In genomic region chr12:117252426-117252779, GRCm38 (mm10) we compare ENCODE assay signal across 22 mouse cellular contexts.
DNase-seq lines count a peak whose midpoint lies in the region; ATAC-seq and TF ChIP-seq lines count a peak whose summit lies in the region.
"Had no signal": no experiment of that assay in that cellular context is flagged by ENCODE, and none has a peak within 500 bp of the region (broad histone marks: within the 10 kb centered on the region; RNA-seq: fewer than 3 reads in every experiment).

No protein-coding gene starts in this region.

- 0 out of 2 replicates have a peak overlapping the region, but pooled peaks have one; percentile 49 for H3K27ac ChIP-seq in forebrain, embryonic 13.5 days
- H3K27ac ChIP-seq in forebrain, postnatal 0 days (ENCODE audit: low read depth, low read length): no peak overlapping the region
- peak overlapping the region; percentile 80; the same call in 1 of the 2 replicates for H3K27ac ChIP-seq in midbrain, embryonic 11.5 days (ENCODE audit: low read depth, low read length)
- no peak overlapping the region for H3K27ac ChIP-seq in midbrain, postnatal 0 days (ENCODE audit: low read depth, low read length)
- no peak overlapping the region; the same call in 1 of the 2 replicates for H3K27ac ChIP-seq in liver, embryonic 16.5 days (ENCODE audit: low read length)
- H3K27ac ChIP-seq: embryonic facial prominence, embryonic 15.5 days; gastrocnemius, adult 2 months; heart, embryonic 13.5 days; lung, embryonic 15.5 days; macrophage; neural tube, embryonic 15.5 days had no signal

- H3K9me3 ChIP-seq in forebrain, embryonic 13.5 days (replicated peaks): no peaks in the 10 kb centered on the region
- no peaks in the 10 kb centered on the region for H3K9me3 ChIP-seq in forebrain, postnatal 0 days (ENCODE audit: low read length)
- no peaks in the 10 kb centered on the region for H3K9me3 ChIP-seq in midbrain, embryonic 11.5 days (ENCODE audit: control insufficient read depth, low read length)
- H3K9me3 ChIP-seq in midbrain, postnatal 0 days (ENCODE audit: low read length): no peaks in the 10 kb centered on the region
- no peaks in the 10 kb centered on the region for H3K9me3 ChIP-seq in liver, embryonic 16.5 days (replicated peaks; ENCODE audit: control insufficient read depth, low read length)
- H3K9me3 ChIP-seq: embryonic facial prominence, embryonic 15.5 days; heart, embryonic 13.5 days; lung, embryonic 15.5 days; neural tube, embryonic 15.5 days had no signal

- no peak overlapping the region for H3K9ac ChIP-seq in forebrain, embryonic 13.5 days
- H3K9ac ChIP-seq in forebrain, postnatal 0 days: no peak overlapping the region
- no peak overlapping the region; the same call in 1 of the 2 replicates for H3K9ac ChIP-seq in midbrain, embryonic 11.5 days (ENCODE audit: low read length)
- H3K9ac ChIP-seq in midbrain, postnatal 0 days (replicated peaks; ENCODE audit: low read length, poor library complexity, severe bottlenecking): no peak overlapping the region
- no peak overlapping the region for H3K9ac ChIP-seq in liver, embryonic 16.5 days (ENCODE audit: low read depth, low read length)
- H3K9ac ChIP-seq: embryonic facial prominence, embryonic 15.5 days; heart, embryonic 13.5 days; lung, embryonic 15.5 days; neural tube, embryonic 15.5 days had no signal

- DNase-seq in forebrain, postnatal 0 days: no peak
- DNase-seq in midbrain, embryonic 11.5 days (ENCODE audit: low spot score, missing footprints): no peak
- no peak for DNase-seq in midbrain, postnatal 0 days (ENCODE audit: low spot score)
- no peak for DNase-seq in layer of hippocampus, adult 9-11 months
- DNase-seq in layer of hippocampus, adult 8-10 months (ENCODE audit: low spot score in 2 of 2): no peak
- DNase-seq: adrenal gland, postnatal 25 days; B cell, adult 2 months; cerebellum, adult 2 months; gastrocnemius, adult 2 months; heart, postnatal 36 days; kidney, adult 11 months; layer of hippocampus, postnatal 36 days had no signal

- no peak overlapping the region for H3K4me3 ChIP-seq in forebrain, embryonic 13.5 days
- no peak overlapping the region for H3K4me3 ChIP-seq in forebrain, postnatal 0 days (ENCODE audit: low read depth, low read length)
- no peak overlapping the region for H3K4me3 ChIP-seq in midbrain, embryonic 11.5 days (ENCODE audit: low read depth, low read length)
- no peak overlapping the region for H3K4me3 ChIP-seq in midbrain, postnatal 0 days (ENCODE audit: low read depth, low read length)
- no peak overlapping the region for H3K4me3 ChIP-seq in liver, embryonic 16.5 days (ENCODE audit: low read depth, low read length)
- H3K4me3 ChIP-seq: embryonic facial prominence, embryonic 15.5 days; gastrocnemius, adult 2 months; heart, embryonic 13.5 days; lung, embryonic 15.5 days; neural tube, embryonic 15.5 days had no signal

- H3K27me3 ChIP-seq in forebrain, embryonic 13.5 days: no peaks in the 10 kb centered on the region; the same call in 1 of the 2 replicates
- no peaks in the 10 kb centered on the region for H3K27me3 ChIP-seq in forebrain, postnatal 0 days (ENCODE audit: insufficient read depth, low read length)
- H3K27me3 ChIP-seq in midbrain, embryonic 11.5 days (ENCODE audit: control insufficient read depth, insufficient read depth, low read length): no peaks in the 10 kb centered on the region
- H3K27me3 ChIP-seq in midbrain, postnatal 0 days (ENCODE audit: insufficient read depth, low read length): no peaks in the 10 kb centered on the region
- no peaks in the 10 kb centered on the region for H3K27me3 ChIP-seq in liver, embryonic 16.5 days (ENCODE audit: control insufficient read depth, insufficient read depth, low read depth, low read length)
- H3K27me3 ChIP-seq: embryonic facial prominence, embryonic 15.5 days; lung, embryonic 15.5 days; neural tube, embryonic 15.5 days had no signal

- TF ChIP-seq CTCF in forebrain, postnatal 0 days (IDR thresholded peaks at IDR 0.05; ENCODE audit: low read depth): no peak
- no peak for TF ChIP-seq CTCF in midbrain, postnatal 0 days (IDR thresholded peaks at IDR 0.05)

- peaks cover 62% of the 10 kb centered on the region for H3K4me1 ChIP-seq in forebrain, embryonic 13.5 days
- peaks cover 8% of the 10 kb centered on the region for H3K4me1 ChIP-seq in forebrain, postnatal 0 days (ENCODE audit: insufficient read depth)
- peaks cover 71% of the 10 kb centered on the region for H3K4me1 ChIP-seq in midbrain, embryonic 11.5 days (ENCODE audit: control insufficient read depth, insufficient read depth, low read length)
- H3K4me1 ChIP-seq in midbrain, postnatal 0 days (ENCODE audit: insufficient read depth, low read length): peaks cover 10% of the 10 kb centered on the region
- peaks cover 12% of the 10 kb centered on the region; the same call in 1 of the 2 replicates for H3K4me1 ChIP-seq in liver, embryonic 16.5 days (ENCODE audit: control insufficient read depth, low read depth, low read length)

- H3K4me2 ChIP-seq in forebrain, embryonic 13.5 days: no peak overlapping the region
- no peak overlapping the region for H3K4me2 ChIP-seq in forebrain, postnatal 0 days (ENCODE audit: low read depth)
- H3K4me2 ChIP-seq in midbrain, embryonic 11.5 days: no peak overlapping the region
- H3K4me2 ChIP-seq in midbrain, postnatal 0 days (ENCODE audit: low read depth, low read length, poor library complexity, severe bottlenecking): no peak overlapping the region
- peak overlapping the region; percentile 17; the same call in 1 of the 2 replicates for H3K4me2 ChIP-seq in liver, embryonic 16.5 days (ENCODE audit: low read depth, low read length)
- H3K4me2 ChIP-seq: embryonic facial prominence, embryonic 15.5 days; heart, embryonic 13.5 days; lung, embryonic 15.5 days; neural tube, embryonic 15.5 days had no signal

- H3K36me3 ChIP-seq in forebrain, embryonic 13.5 days (ENCODE audit: poor library complexity, severe bottlenecking): peaks cover 38% of the 10 kb centered on the region
- H3K36me3 ChIP-seq in forebrain, postnatal 0 days (ENCODE audit: insufficient read depth): peaks cover 14% of the 10 kb centered on the region; the same call in 1 of the 2 replicates
- peaks cover 25% of the 10 kb centered on the region for H3K36me3 ChIP-seq in midbrain, embryonic 11.5 days (ENCODE audit: control insufficient read depth, insufficient read depth, low read length)
- peaks cover 30% of the 10 kb centered on the region for H3K36me3 ChIP-seq in midbrain, postnatal 0 days (ENCODE audit: insufficient read depth, low read length)
- H3K36me3 ChIP-seq in liver, embryonic 16.5 days (ENCODE audit: control insufficient read depth, insufficient read depth): no peaks in the 10 kb centered on the region
- H3K36me3 ChIP-seq: embryonic facial prominence, embryonic 15.5 days; heart, embryonic 13.5 days; lung, embryonic 15.5 days; neural tube, embryonic 15.5 days had no signal

- WGBS in forebrain, embryonic 13.5 days: 7% methylated on average over 3 of the region's 3 CpGs
- 20% methylated on average over 3 of the region's 3 CpGs for WGBS in forebrain, postnatal 0 days
- WGBS in midbrain, embryonic 11.5 days: 4% methylated on average over 3 of the region's 3 CpGs
- WGBS in midbrain, postnatal 0 days: 20% methylated on average over 3 of the region's 3 CpGs
- WGBS in liver, embryonic 16.5 days (ENCODE audit: insufficient replicate concordance): 12% methylated on average over 3 of the region's 3 CpGs

- no peak for ATAC-seq in forebrain, embryonic 13.5 days
- no peak for ATAC-seq in forebrain, postnatal 0 days
- ATAC-seq in midbrain, embryonic 11.5 days (ENCODE audit: low FRiP score): peak; percentile 17; the same call in 1 of the 2 replicates
- ATAC-seq in midbrain, postnatal 0 days (ENCODE audit: low FRiP score): no peak
- ATAC-seq in liver, embryonic 16.5 days (ENCODE audit: low read depth): peak; percentile 59
- ATAC-seq: activated CD4-positive, CD25-positive, alpha-beta regulatory T cell, adult 4 months; hindbrain, embryonic 16.5 days; Patski had no signal

Comparison
In these comparisons a context has a peak if more than half of its experiments do, and no peak if none do; other contexts are left out.
1. ATAC-seq: peak in midbrain, embryonic 11.5 days (single experiment) and liver, embryonic 16.5 days (single experiment); none in forebrain, embryonic 13.5 days (single experiment), forebrain, postnatal 0 days (single experiment) and midbrain, postnatal 0 days (single experiment).
2. H3K27ac ChIP-seq: peak in forebrain, embryonic 13.5 days (single experiment) and midbrain, embryonic 11.5 days (single experiment); none in forebrain, postnatal 0 days (single experiment), midbrain, postnatal 0 days (single experiment) and liver, embryonic 16.5 days (single experiment).